Mouse (Mus musculus): ENCODE results near the gene Gm21883.
"Not testable (repeated sequence)": the region's sequence is repeated elsewhere in the genome, so short reads cannot be mapped to it uniquely, and the experiment has no call there.

- not testable (repeated sequence) for TF ChIP-seq CTCF (IDR thresholded peaks at IDR 0.05; ENCODE audit: insufficient read depth, low read length); POLR2A (IDR thresholded peaks at IDR 0.05; ENCODE audit: borderline replicate concordance, extremely low read depth, low read depth, low read length)
These were observed at the start of gene Gm21883 for GRCm38 (mm10) chrX:31574183-31574582.

Measured in lung, adult 2 months (tissue).